Mouse (Mus musculus): ENCODE data around the gene P3h2. TPM values are rescaled to one million over a fixed set of nuclear protein-coding genes. Genes with fewer than 3 reads are reported as not detected.

The P3h2 gene
- polyA plus RNA-seq, 1 experiment from 2014 or later = 9.6 TPM

DNA sequence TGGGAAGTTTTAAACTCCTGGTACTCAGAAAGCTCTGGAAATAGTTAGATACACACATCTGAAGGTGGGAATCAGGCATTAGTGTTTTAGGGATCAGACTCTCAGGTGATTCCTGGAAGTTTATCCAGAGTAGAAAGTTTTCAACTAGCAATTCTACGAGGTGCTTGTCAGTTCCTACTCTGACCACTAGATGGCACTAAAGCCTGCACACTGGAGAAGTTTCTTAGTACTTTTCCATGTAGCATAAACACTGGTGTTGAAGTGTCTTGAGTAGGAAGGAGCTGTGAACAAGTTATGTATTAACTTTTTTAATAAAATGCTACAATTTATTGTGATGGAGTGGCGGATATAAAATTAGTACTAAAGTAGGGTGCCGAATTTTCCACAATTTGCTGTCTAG lies 141.7 kb downstream of the P3h2 start:
- no peak overlapping the region for H3K27ac ChIP-seq (ENCODE audit: low read length)
- peaks cover 5% of the 10 kb centered on the region for H3K36me3 ChIP-seq (ENCODE audit: control insufficient read depth, insufficient read depth, low read length)
- no peak for ATAC-seq (ENCODE audit: insufficient number of reproducible peaks, insufficient read depth, low FRiP score, low read depth)
- WGBS = 24% methylated on average over 3 of the region's 3 CpGs
- H3K4me1 ChIP-seq (ENCODE audit: control insufficient read depth, insufficient read depth, low read length) = no peaks in the 10 kb centered on the region
- no peak overlapping the region for H3K4me2 ChIP-seq (replicated peaks; ENCODE audit: low read depth, low read length)
- H3K27me3 ChIP-seq (ENCODE audit: control insufficient read depth, insufficient read depth, low read length) = no peaks in the 10 kb centered on the region
- H3K9me3 ChIP-seq (ENCODE audit: control insufficient read depth, low read depth, low read length) = no peaks in the 10 kb centered on the region
- H3K9ac ChIP-seq (replicated peaks; ENCODE audit: low read depth, low read length) = no peak overlapping the region
- no peak overlapping the region for H3K4me3 ChIP-seq (ENCODE audit: low read depth, low read length)

DNA sequence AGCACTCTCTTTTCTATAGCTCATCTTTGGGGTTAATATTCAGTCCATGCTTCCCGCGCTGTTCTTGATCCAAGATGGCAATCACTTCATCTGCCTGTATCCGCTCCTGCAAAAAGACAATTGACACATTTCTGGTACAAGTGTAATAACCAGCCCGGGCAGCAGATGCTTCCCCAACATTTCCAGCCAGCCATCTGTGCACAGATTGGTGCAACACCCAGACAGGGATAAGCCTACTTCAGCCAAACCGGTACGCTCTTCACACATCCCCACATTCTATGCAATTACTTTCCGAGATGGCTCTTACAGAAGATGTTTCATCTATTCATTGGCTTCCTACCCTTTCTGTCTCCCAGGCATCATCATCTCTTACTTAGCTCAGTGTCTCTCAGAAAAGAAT lies 145.2 kb downstream of the P3h2 start:
- Histone ChIP-seq H3K9me3 (ENCODE audit: control insufficient read depth, low read depth, low read length) (no peaks in the 10 kb centered on the region), H3K27ac (ENCODE audit: low read length) (no peak overlapping the region), H3K36me3 (ENCODE audit: control insufficient read depth, insufficient read depth, low read length) (peaks cover 5% of the 10 kb centered on the region), H3K4me3 (ENCODE audit: low read depth, low read length) (no peak overlapping the region), H3K27me3 (ENCODE audit: control insufficient read depth, insufficient read depth, low read length) (no peaks in the 10 kb centered on the region), H3K4me1 (ENCODE audit: control insufficient read depth, insufficient read depth, low read length) (no peaks in the 10 kb centered on the region), H3K9ac (replicated peaks; ENCODE audit: low read depth, low read length) (no peak overlapping the region), H3K4me2 (replicated peaks; ENCODE audit: low read depth, low read length) (no peak overlapping the region)
- WGBS = 96% methylated on average over 7 of the region's 7 CpGs
- ATAC-seq (ENCODE audit: insufficient number of reproducible peaks, insufficient read depth, low FRiP score, low read depth) = no peak

DNA sequence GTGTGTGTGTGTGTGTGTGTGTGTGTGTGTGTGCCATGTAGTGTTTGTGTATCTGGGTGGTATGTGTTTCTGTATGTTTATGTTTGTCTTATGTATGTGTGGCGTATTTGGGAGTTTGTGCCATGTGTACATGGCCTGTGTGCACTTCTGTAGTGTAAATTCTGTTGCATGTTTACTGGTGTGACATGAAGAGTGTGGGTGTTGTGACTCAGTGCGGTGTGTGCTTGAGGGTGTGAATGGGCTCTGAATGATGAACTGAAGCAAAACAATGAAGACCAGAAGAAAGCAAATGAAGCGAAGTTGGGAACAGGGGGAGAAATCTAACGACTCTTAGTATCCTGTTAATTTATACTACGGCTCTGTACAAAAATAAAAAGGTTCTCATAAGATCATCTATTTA lies 145.7 kb downstream of the P3h2 start:
- no peak for ATAC-seq (ENCODE audit: insufficient number of reproducible peaks, insufficient read depth, low FRiP score, low read depth)
- no peak overlapping the region for H3K4me2 ChIP-seq (replicated peaks; ENCODE audit: low read depth, low read length)
- 94% methylated on average over 5 of the region's 5 CpGs for WGBS

DNA sequence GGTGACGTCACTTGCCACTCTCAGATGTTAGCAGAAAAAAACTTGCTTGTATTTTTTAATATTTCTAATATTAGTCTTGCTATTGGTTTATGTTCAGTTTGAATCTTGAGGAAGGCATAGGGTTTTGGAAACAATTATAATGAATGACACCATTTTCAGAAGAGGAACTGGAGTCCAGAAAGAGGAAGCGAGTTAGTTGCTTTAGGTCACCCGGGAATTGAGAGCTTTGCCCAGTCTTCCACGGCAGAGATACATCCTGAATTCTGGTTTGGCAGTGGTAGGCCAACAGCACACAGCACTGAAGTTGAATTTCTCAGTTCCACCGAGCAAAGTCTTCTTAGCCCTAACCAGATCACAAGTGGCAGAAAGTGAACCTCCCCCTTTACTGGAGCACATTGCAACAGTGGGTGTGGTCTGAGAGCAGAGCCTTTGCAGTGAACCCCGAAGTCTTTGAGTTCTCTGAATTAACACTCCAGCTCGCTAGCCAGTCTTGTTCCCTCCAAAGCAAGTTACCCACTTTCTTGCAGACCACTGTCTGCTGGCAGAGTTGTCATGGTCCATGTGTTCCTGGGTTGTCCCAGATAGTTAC lies 146.8 kb downstream of the P3h2 start:
- H3K27me3 ChIP-seq (ENCODE audit: control insufficient read depth, insufficient read depth, low read length) = no peaks in the 10 kb centered on the region
- H3K9me3 ChIP-seq (ENCODE audit: control insufficient read depth, low read depth, low read length) = no peaks in the 10 kb centered on the region
- peaks cover 5% of the 10 kb centered on the region for H3K36me3 ChIP-seq (ENCODE audit: control insufficient read depth, insufficient read depth, low read length)
- ATAC-seq (ENCODE audit: insufficient number of reproducible peaks, insufficient read depth, low FRiP score, low read depth) = no peak
- H3K4me3 ChIP-seq (ENCODE audit: low read depth, low read length) = no peak overlapping the region
- H3K9ac ChIP-seq (replicated peaks; ENCODE audit: low read depth, low read length) = no peak overlapping the region
- no peak overlapping the region for H3K4me2 ChIP-seq (replicated peaks; ENCODE audit: low read depth, low read length)
- no peaks in the 10 kb centered on the region for H3K4me1 ChIP-seq (ENCODE audit: control insufficient read depth, insufficient read depth, low read length)
- no peak overlapping the region for H3K27ac ChIP-seq (ENCODE audit: low read length)
- WGBS = 73% methylated on average over 7 of the region's 7 CpGs

More for the DNA sequence above, 145.7 kb downstream of the P3h2 start:
- Histone ChIP-seq H3K27ac (ENCODE audit: low read length) (no peak overlapping the region), H3K4me1 (ENCODE audit: control insufficient read depth, insufficient read depth, low read length) (no peaks in the 10 kb centered on the region), H3K4me3 (ENCODE audit: low read depth, low read length) (no peak overlapping the region), H3K36me3 (ENCODE audit: control insufficient read depth, insufficient read depth, low read length) (peaks cover 5% of the 10 kb centered on the region), H3K9me3 (ENCODE audit: control insufficient read depth, low read depth, low read length) (no peaks in the 10 kb centered on the region), H3K27me3 (ENCODE audit: control insufficient read depth, insufficient read depth, low read length) (no peaks in the 10 kb centered on the region), H3K9ac (replicated peaks; ENCODE audit: low read depth, low read length) (no peak overlapping the region)

DNA sequence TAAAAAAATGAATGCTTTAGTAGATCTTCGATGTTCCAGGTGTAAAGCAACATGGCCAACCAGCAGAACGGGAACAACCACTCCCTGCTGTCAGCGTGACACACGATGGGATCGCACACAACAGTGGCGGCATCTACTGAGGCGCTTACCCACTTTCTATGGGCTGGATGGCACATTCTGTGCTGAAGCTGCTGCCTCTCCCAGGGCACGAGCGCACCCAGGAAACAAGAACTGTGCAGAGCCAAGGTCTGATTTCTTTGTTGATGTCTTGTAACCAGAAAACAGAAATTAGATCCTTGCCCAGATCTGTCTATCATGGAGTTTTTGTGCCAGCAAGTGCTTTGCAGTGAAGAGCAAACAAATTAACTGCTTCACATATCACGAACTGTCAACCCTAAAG lies 147.4 kb downstream of the P3h2 start:
- ATAC-seq (ENCODE audit: insufficient number of reproducible peaks, insufficient read depth, low FRiP score, low read depth) = no peak

DNA sequence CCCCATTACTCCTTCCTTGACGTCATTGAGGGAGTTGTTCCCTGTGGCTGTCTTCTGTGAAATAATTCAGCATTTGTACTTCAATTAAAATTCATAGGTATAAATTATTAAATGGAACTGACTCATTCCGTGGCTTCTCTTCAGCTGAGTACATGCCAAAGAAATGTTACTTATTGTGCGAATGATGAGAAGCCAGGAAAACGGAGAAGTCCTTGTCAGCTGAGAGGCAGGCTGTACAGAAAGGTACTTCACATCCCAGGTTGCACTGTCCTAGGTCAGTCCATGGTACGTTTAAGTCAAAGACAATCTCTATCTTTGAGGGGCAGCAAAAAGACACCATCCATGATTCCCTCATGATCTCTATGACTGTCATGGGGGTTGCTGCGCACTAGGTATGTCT lies 148.8 kb downstream of the P3h2 start:
- Histone ChIP-seq H3K27ac (ENCODE audit: low read length) (no peak overlapping the region), H3K9me3 (ENCODE audit: control insufficient read depth, low read depth, low read length) (no peaks in the 10 kb centered on the region), H3K27me3 (ENCODE audit: control insufficient read depth, insufficient read depth, low read length) (no peaks in the 10 kb centered on the region), H3K4me2 (replicated peaks; ENCODE audit: low read depth, low read length) (no peak overlapping the region), H3K36me3 (ENCODE audit: control insufficient read depth, insufficient read depth, low read length) (peaks cover 5% of the 10 kb centered on the region), H3K4me1 (ENCODE audit: control insufficient read depth, insufficient read depth, low read length) (no peaks in the 10 kb centered on the region), H3K9ac (replicated peaks; ENCODE audit: low read depth, low read length) (no peak overlapping the region), H3K4me3 (ENCODE audit: low read depth, low read length) (no peak overlapping the region)
- 91% methylated on average over 6 of the region's 6 CpGs for WGBS
- ATAC-seq (ENCODE audit: insufficient number of reproducible peaks, insufficient read depth, low FRiP score, low read depth) = no peak

More for the DNA sequence above, 147.4 kb downstream of the P3h2 start:
- 90% methylated on average over 10 of the region's 10 CpGs for WGBS
- Histone ChIP-seq H3K27me3 (ENCODE audit: control insufficient read depth, insufficient read depth, low read length) (no peaks in the 10 kb centered on the region), H3K4me2 (replicated peaks; ENCODE audit: low read depth, low read length) (no peak overlapping the region), H3K9ac (replicated peaks; ENCODE audit: low read depth, low read length) (no peak overlapping the region), H3K4me3 (ENCODE audit: low read depth, low read length) (no peak overlapping the region), H3K36me3 (ENCODE audit: control insufficient read depth, insufficient read depth, low read length) (peaks cover 5% of the 10 kb centered on the region), H3K27ac (ENCODE audit: low read length) (no peak overlapping the region), H3K9me3 (ENCODE audit: control insufficient read depth, low read depth, low read length) (no peaks in the 10 kb centered on the region), H3K4me1 (ENCODE audit: control insufficient read depth, insufficient read depth, low read length) (no peaks in the 10 kb centered on the region)

DNA sequence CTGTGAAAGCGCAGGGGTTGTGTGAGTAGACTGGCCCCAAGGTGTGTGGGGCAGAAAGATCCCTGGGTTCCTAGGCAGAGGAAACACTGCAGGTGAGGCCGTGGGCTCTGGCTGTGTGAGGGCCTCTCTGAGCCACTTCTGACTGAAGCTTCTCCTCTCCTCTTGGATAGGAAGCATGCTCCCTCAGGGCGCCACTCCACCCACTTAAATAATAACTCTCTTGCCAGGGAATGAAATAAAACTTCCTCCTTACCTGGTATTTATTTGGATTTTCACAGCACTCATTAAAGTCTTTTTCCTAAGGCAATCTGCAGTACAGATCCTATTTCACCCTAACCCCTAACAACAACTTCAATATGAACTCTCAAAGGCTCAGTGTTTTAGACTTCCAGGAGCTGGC lies 151.0 kb downstream of the P3h2 start:
- H3K9me3 ChIP-seq (ENCODE audit: control insufficient read depth, low read depth, low read length) = no peaks in the 10 kb centered on the region
- peaks cover 5% of the 10 kb centered on the region for H3K36me3 ChIP-seq (ENCODE audit: control insufficient read depth, insufficient read depth, low read length)
- no peaks in the 10 kb centered on the region for H3K4me1 ChIP-seq (ENCODE audit: control insufficient read depth, insufficient read depth, low read length)
- H3K27ac ChIP-seq (ENCODE audit: low read length) = no peak overlapping the region
- no peak overlapping the region for H3K4me3 ChIP-seq (ENCODE audit: low read depth, low read length)
- no peak for ATAC-seq (ENCODE audit: insufficient number of reproducible peaks, insufficient read depth, low FRiP score, low read depth)
- no peak overlapping the region for H3K4me2 ChIP-seq (replicated peaks; ENCODE audit: low read depth, low read length)
- H3K9ac ChIP-seq (replicated peaks; ENCODE audit: low read depth, low read length) = no peak overlapping the region
- no peaks in the 10 kb centered on the region for H3K27me3 ChIP-seq (ENCODE audit: control insufficient read depth, insufficient read depth, low read length)
- 93% methylated on average over 3 of the region's 3 CpGs for WGBS

DNA sequence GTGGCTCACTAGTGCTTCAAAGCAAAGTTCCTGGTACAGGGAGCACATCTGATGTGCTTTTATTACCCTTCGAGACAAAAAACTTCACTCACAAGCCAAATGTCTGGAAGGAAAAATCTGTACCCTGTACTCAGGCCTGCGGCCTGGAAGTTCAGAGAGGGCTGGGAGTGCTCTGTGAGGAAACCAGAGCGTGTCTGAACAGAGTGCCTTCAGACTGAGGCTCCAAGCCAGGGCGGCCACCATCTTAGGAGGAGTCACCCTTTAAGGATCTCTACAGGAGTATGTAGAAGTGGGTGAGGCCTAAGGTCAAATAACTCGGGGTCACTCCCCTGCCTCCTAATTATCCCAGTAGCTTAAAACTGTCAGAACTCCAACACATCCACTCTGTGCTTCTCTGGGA lies 152.2 kb downstream of the P3h2 start:
- no peak overlapping the region for H3K9ac ChIP-seq (replicated peaks; ENCODE audit: low read depth, low read length)
- no peak for ATAC-seq (ENCODE audit: insufficient number of reproducible peaks, insufficient read depth, low FRiP score, low read depth)
- no peaks in the 10 kb centered on the region for H3K4me1 ChIP-seq (ENCODE audit: control insufficient read depth, insufficient read depth, low read length)
- 82% methylated on average over 5 of the region's 5 CpGs for WGBS
- no peaks in the 10 kb centered on the region for H3K9me3 ChIP-seq (ENCODE audit: control insufficient read depth, low read depth, low read length)
- H3K27me3 ChIP-seq (ENCODE audit: control insufficient read depth, insufficient read depth, low read length) = no peaks in the 10 kb centered on the region
- H3K4me3 ChIP-seq (ENCODE audit: low read depth, low read length) = no peak overlapping the region
- no peak overlapping the region for H3K4me2 ChIP-seq (replicated peaks; ENCODE audit: low read depth, low read length)
- no peaks in the 10 kb centered on the region; the same call in 1 of the 2 replicates for H3K36me3 ChIP-seq (ENCODE audit: control insufficient read depth, insufficient read depth, low read length)
- H3K27ac ChIP-seq (ENCODE audit: low read length) = no peak overlapping the region

DNA sequence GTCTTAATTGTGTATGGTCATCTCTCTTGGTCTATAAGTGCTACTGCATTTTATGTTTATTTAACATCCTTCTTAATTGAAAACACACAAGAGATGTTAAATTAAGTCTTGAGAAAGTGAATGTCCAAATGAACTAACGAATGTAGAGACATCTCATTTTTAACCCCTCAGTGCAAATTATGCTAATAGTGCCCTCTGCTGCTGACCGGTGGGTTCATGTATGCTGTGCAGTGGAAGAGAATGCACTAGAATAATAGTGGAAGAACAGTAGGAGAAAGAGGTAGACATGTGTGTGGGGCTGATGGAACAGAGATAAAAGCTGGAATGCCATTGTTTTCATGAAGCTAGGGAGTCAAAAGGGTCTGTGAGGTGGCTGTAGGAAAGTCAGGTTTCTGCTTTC lies 153.6 kb downstream of the P3h2 start:
- 57% methylated on average over 2 of the region's 2 CpGs for WGBS
- H3K9me3 ChIP-seq (ENCODE audit: control insufficient read depth, low read depth, low read length) = no peaks in the 10 kb centered on the region
- H3K4me2 ChIP-seq (replicated peaks; ENCODE audit: low read depth, low read length) = no peak overlapping the region
- no peak overlapping the region for H3K4me3 ChIP-seq (ENCODE audit: low read depth, low read length)
- H3K27ac ChIP-seq (ENCODE audit: low read length) = no peak overlapping the region
- no peak for ATAC-seq (ENCODE audit: insufficient number of reproducible peaks, insufficient read depth, low FRiP score, low read depth)
- no peaks in the 10 kb centered on the region for H3K4me1 ChIP-seq (ENCODE audit: control insufficient read depth, insufficient read depth, low read length)
- no peaks in the 10 kb centered on the region for H3K27me3 ChIP-seq (ENCODE audit: control insufficient read depth, insufficient read depth, low read length)
- no peaks in the 10 kb centered on the region for H3K36me3 ChIP-seq (ENCODE audit: control insufficient read depth, insufficient read depth, low read length)
- H3K9ac ChIP-seq (replicated peaks; ENCODE audit: low read depth, low read length) = no peak overlapping the region
